Mouse (Mus musculus): ENCODE data around the gene Nxph1. TPM values are rescaled to one million over a fixed set of nuclear protein-coding genes. Genes with fewer than 3 reads are reported as not detected.

Nxph1 gene
- polyA plus RNA-seq, 1 experiment = not detected

GRCm38 (mm10) chr6:9076463-9076862 lies 128.2 kb downstream of the Nxph1 start:
- Histone ChIP-seq H3K4me3 (ENCODE audit: low read depth, low read length) (no peak overlapping the region), H3K36me3 (ENCODE audit: control insufficient read depth, insufficient read depth, low read length, poor library complexity, severe bottlenecking) (no peaks in the 10 kb centered on the region), H3K9ac (ENCODE audit: low read depth, poor library complexity, severe bottlenecking) (no peak overlapping the region), H3K27ac (ENCODE audit: insufficient read depth, low read length) (no peak overlapping the region), H3K4me1 (ENCODE audit: control insufficient read depth, insufficient read depth, low read length) (no peaks in the 10 kb centered on the region), H3K9me3 (replicated peaks; ENCODE audit: control insufficient read depth, insufficient read depth, low read length, poor library complexity, severe bottlenecking) (no peaks in the 10 kb centered on the region), H3K27me3 (ENCODE audit: control insufficient read depth, insufficient read depth, low read length, poor library complexity, severe bottlenecking) (no peaks in the 10 kb centered on the region)
- no peak for TF ChIP-seq CTCF (IDR thresholded peaks at IDR 0.05; ENCODE audit: low read depth, low read length)
- TF ChIP-seq EP300 (IDR thresholded peaks at IDR 0.05; ENCODE audit: insufficient read depth, low read depth, low read length) = no peak

- Histone ChIP-seq H3K9ac (ENCODE audit: low read depth, poor library complexity, severe bottlenecking) (no peak overlapping the region), H3K27ac (ENCODE audit: insufficient read depth, low read length) (no peak overlapping the region), H3K4me1 (ENCODE audit: control insufficient read depth, insufficient read depth, low read length) (no peaks in the 10 kb centered on the region), H3K27me3 (ENCODE audit: control insufficient read depth, insufficient read depth, low read length, poor library complexity, severe bottlenecking) (no peaks in the 10 kb centered on the region), H3K36me3 (ENCODE audit: control insufficient read depth, insufficient read depth, low read length, poor library complexity, severe bottlenecking) (no peaks in the 10 kb centered on the region), H3K9me3 (replicated peaks; ENCODE audit: control insufficient read depth, insufficient read depth, low read length, poor library complexity, severe bottlenecking) (no peaks in the 10 kb centered on the region), H3K4me3 (ENCODE audit: low read depth, low read length) (no peak overlapping the region)
- TF ChIP-seq CTCF (IDR thresholded peaks at IDR 0.05; ENCODE audit: low read depth, low read length) (no peak), EP300 (IDR thresholded peaks at IDR 0.05; ENCODE audit: insufficient read depth, low read depth, low read length) (no peak), POLR2A (IDR thresholded peaks at IDR 0.05; ENCODE audit: insufficient read depth, low read length) (no peak)
Observed at GRCm38 (mm10) chr6:9077793-9078689, 129.8 kb downstream of the Nxph1 start.

GRCm38 (mm10) chr6:9083851-9084250 lies 135.6 kb downstream of the Nxph1 start:
- Histone ChIP-seq H3K36me3 (ENCODE audit: control insufficient read depth, insufficient read depth, low read length, poor library complexity, severe bottlenecking) (no peaks in the 10 kb centered on the region), H3K9ac (ENCODE audit: low read depth, poor library complexity, severe bottlenecking) (no peak overlapping the region), H3K4me1 (ENCODE audit: control insufficient read depth, insufficient read depth, low read length) (no peaks in the 10 kb centered on the region), H3K27ac (ENCODE audit: insufficient read depth, low read length) (no peak overlapping the region), H3K9me3 (replicated peaks; ENCODE audit: control insufficient read depth, insufficient read depth, low read length, poor library complexity, severe bottlenecking) (no peaks in the 10 kb centered on the region), H3K4me3 (ENCODE audit: low read depth, low read length) (no peak overlapping the region), H3K27me3 (ENCODE audit: control insufficient read depth, insufficient read depth, low read length, poor library complexity, severe bottlenecking) (no peaks in the 10 kb centered on the region)
- no peak for TF ChIP-seq POLR2A (IDR thresholded peaks at IDR 0.05; ENCODE audit: insufficient read depth, low read length)
- no peak for TF ChIP-seq CTCF (IDR thresholded peaks at IDR 0.05; ENCODE audit: low read depth, low read length)
- no peak for TF ChIP-seq EP300 (IDR thresholded peaks at IDR 0.05; ENCODE audit: insufficient read depth, low read depth, low read length)

GRCm38 (mm10) chr6:9097345-9097744 lies 149.1 kb downstream of the Nxph1 start:
- no peaks in the 10 kb centered on the region for H3K4me1 ChIP-seq (ENCODE audit: control insufficient read depth, insufficient read depth, low read length)
- no peak overlapping the region for H3K9ac ChIP-seq (ENCODE audit: low read depth, poor library complexity, severe bottlenecking)
- H3K36me3 ChIP-seq (ENCODE audit: control insufficient read depth, insufficient read depth, low read length, poor library complexity, severe bottlenecking) = no peaks in the 10 kb centered on the region
- no peak for TF ChIP-seq EP300 (IDR thresholded peaks at IDR 0.05; ENCODE audit: insufficient read depth, low read depth, low read length)
- TF ChIP-seq POLR2A (IDR thresholded peaks at IDR 0.05; ENCODE audit: insufficient read depth, low read length) = no peak
- no peak for TF ChIP-seq CTCF (IDR thresholded peaks at IDR 0.05; ENCODE audit: low read depth, low read length)
- H3K27me3 ChIP-seq (ENCODE audit: control insufficient read depth, insufficient read depth, low read length, poor library complexity, severe bottlenecking) = no peaks in the 10 kb centered on the region
- no peaks in the 10 kb centered on the region for H3K9me3 ChIP-seq (replicated peaks; ENCODE audit: control insufficient read depth, insufficient read depth, low read length, poor library complexity, severe bottlenecking)
- no peak overlapping the region for H3K27ac ChIP-seq (ENCODE audit: insufficient read depth, low read length)
- H3K4me3 ChIP-seq (ENCODE audit: low read depth, low read length) = no peak overlapping the region

- Histone ChIP-seq H3K9me3 (replicated peaks; ENCODE audit: control insufficient read depth, insufficient read depth, low read length, poor library complexity, severe bottlenecking) (no peaks in the 10 kb centered on the region), H3K9ac (ENCODE audit: low read depth, poor library complexity, severe bottlenecking) (no peak overlapping the region), H3K4me3 (ENCODE audit: low read depth, low read length) (no peak overlapping the region), H3K27me3 (ENCODE audit: control insufficient read depth, insufficient read depth, low read length, poor library complexity, severe bottlenecking) (no peaks in the 10 kb centered on the region), H3K36me3 (ENCODE audit: control insufficient read depth, insufficient read depth, low read length, poor library complexity, severe bottlenecking) (no peaks in the 10 kb centered on the region), H3K27ac (ENCODE audit: insufficient read depth, low read length) (no peak overlapping the region), H3K4me1 (ENCODE audit: control insufficient read depth, insufficient read depth, low read length) (no peaks in the 10 kb centered on the region)
- TF ChIP-seq EP300 (IDR thresholded peaks at IDR 0.05; ENCODE audit: insufficient read depth, low read depth, low read length) (no peak), POLR2A (IDR thresholded peaks at IDR 0.05; ENCODE audit: insufficient read depth, low read length) (no peak), CTCF (IDR thresholded peaks at IDR 0.05; ENCODE audit: low read depth, low read length) (no peak)
Observed at GRCm38 (mm10) chr6:9107366-9107765, 159.1 kb downstream of the Nxph1 start.

- H3K36me3 ChIP-seq (ENCODE audit: control insufficient read depth, insufficient read depth, low read length, poor library complexity, severe bottlenecking) = no peaks in the 10 kb centered on the region
- TF ChIP-seq POLR2A (IDR thresholded peaks at IDR 0.05; ENCODE audit: insufficient read depth, low read length) (no peak), CTCF (IDR thresholded peaks at IDR 0.05; ENCODE audit: low read depth, low read length) (no peak)
- no peak overlapping the region for H3K9ac ChIP-seq (ENCODE audit: low read depth, poor library complexity, severe bottlenecking)
- H3K4me1 ChIP-seq (ENCODE audit: control insufficient read depth, insufficient read depth, low read length) = no peaks in the 10 kb centered on the region
- no peak overlapping the region for H3K27ac ChIP-seq (ENCODE audit: insufficient read depth, low read length)
- H3K27me3 ChIP-seq (ENCODE audit: control insufficient read depth, insufficient read depth, low read length, poor library complexity, severe bottlenecking) = no peaks in the 10 kb centered on the region
- no peak overlapping the region for H3K4me3 ChIP-seq (ENCODE audit: low read depth, low read length)
- H3K9me3 ChIP-seq (replicated peaks; ENCODE audit: control insufficient read depth, insufficient read depth, low read length, poor library complexity, severe bottlenecking) = no peaks in the 10 kb centered on the region
Observed at GRCm38 (mm10) chr6:9119136-9119535, 170.9 kb downstream of the Nxph1 start.

All from ES-Bruce4 (cell line).